Mouse (Mus musculus) midbrain, embryonic 11.5 days (tissue): ENCODE measurements around the gene Ndufa11. TPM values are rescaled to one million over a fixed set of nuclear protein-coding genes. Genes with fewer than 3 reads are reported as not detected.
A peak's percentile ranks its signal among the peaks of the same experiment; 100 is the strongest.

Experiments used
- ATAC-seq: fragments of 200-750 bp; cut with Nextera tagmentation; 2 replicates; pipeline ENCODE4 v1.8.0; 2017; ENCODE audit warnings: moderate TSS enrichment, moderate library complexity; ENCODE audit not compliant: low FRiP score
- DNase-seq: peaks from one replicate; pipeline ENCODE4 v3.0.0; 2015; ENCODE audit warnings: low spot score; ENCODE audit errors: missing footprints
- H3K27ac ChIP-seq: fragments of 300-500 bp; sonication (generic); 2 replicates; pipeline ENCODE4 v1.5.1; 2014; ENCODE audit warnings: low read depth, low read length
- H3K27me3 ChIP-seq: fragments of 300-500 bp; sonication (generic); 2 replicates; pipeline ENCODE4 v1.6.1; 2014; ENCODE audit warnings: mild to moderate bottlenecking, low read length, moderate library complexity, mixed read lengths; ENCODE audit not compliant: control insufficient read depth, insufficient read depth
- H3K36me3 ChIP-seq: fragments of 300-500 bp; sonication (generic); 2 replicates; pipeline ENCODE4 v1.6.1; 2014; ENCODE audit warnings: mild to moderate bottlenecking, low read length, moderate library complexity, mixed read lengths; ENCODE audit not compliant: control insufficient read depth, insufficient read depth
- H3K4me1 ChIP-seq: fragments of 300-500 bp; sonication (generic); 2 replicates; pipeline ENCODE4 v1.6.1; 2014; ENCODE audit warnings: low read length; ENCODE audit not compliant: control insufficient read depth, insufficient read depth
- H3K4me2 ChIP-seq: fragments of 300-500 bp; sonication (generic); 2 replicates; pipeline ENCODE4 v1.6.1; 2014; ENCODE audit warnings: mild to moderate bottlenecking, moderate library complexity
- H3K4me3 ChIP-seq: fragments of 300-500 bp; sonication (generic); 2 replicates; pipeline ENCODE4 v1.5.1; 2014; ENCODE audit warnings: low read depth, low read length
- H3K9ac ChIP-seq: fragments of 300-500 bp; sonication (generic); 2 replicates; pipeline ENCODE4 v1.6.1; 2014; ENCODE audit warnings: low read length
- H3K9me3 ChIP-seq: fragments of 300-500 bp; sonication (generic); 2 replicates; pipeline ENCODE4 v1.6.1; 2016; ENCODE audit warnings: low read length; ENCODE audit not compliant: control insufficient read depth
- WGBS: fragments of 180-500 bp; shearing (Covaris S2); extraction: QIAGEN DNeasy Blood & Tissue Kit; methylation state at CpG from one replicate; pipeline ENCODE4 v1.1.7; 2014; 5-methylcytosine and 5-hydroxymethylcytosine counted together
- polyA plus RNA-seq: library from polyadenylated mRNA; unstranded; fragments of >200 nt; fragmentation: Nextera tagmentation; extraction: Ambion mirVana; gene quantifications from 2 replicates; pipeline ENCODE4 v1.2.1, GENCODE M21; 2014

The Ndufa11 gene
- polyA plus RNA-seq, 1 experiment from 2014 or later, result 337 TPM

- WGBS, result 35% methylated on average over 12 of the region's 12 CpGs
- no peak for DNase-seq
- no peak for ATAC-seq
- Histone ChIP-seq H3K27me3 (no peaks in the 10 kb centered on the region), H3K4me2 (no peak overlapping the region), H3K4me1 (no peaks in the 10 kb centered on the region; the same call in 1 of the 2 replicates), H3K9me3 (no peaks in the 10 kb centered on the region), H3K27ac (no peak overlapping the region), H3K36me3 (peaks cover 2% of the 10 kb centered on the region), H3K4me3 (no peak overlapping the region), H3K9ac (no peak overlapping the region)
Observed at GRCm38 (mm10) chr17:56728117-56728516, 10.6 kb downstream of the Ndufa11 start.

DNA sequence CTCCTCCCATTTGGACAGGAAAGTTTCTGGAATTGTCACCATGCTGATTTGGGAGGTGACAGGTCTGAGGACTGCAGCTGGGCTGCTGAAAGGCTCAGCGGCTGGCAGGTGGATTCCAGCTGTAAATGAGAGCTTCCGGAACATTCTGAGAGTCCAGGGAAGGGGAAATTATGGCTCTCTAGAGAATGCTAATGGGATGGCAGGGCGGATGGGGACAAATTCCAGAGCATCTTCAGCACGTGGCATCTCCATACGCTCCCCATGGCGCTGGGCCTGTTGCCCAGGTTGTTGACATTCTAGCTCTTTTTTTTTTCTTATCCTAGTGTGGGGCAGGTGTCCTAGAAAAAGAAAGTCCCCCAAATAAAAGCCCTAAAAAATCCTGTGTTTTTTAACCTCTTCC is 11.6 kb downstream of the Ndufa11 start:
- DNase-seq, result no peak
- no peak for ATAC-seq
- H3K27me3 ChIP-seq, result no peaks in the 10 kb centered on the region
- H3K4me1 ChIP-seq, result no peaks in the 10 kb centered on the region; the same call in 1 of the 2 replicates
- H3K36me3 ChIP-seq, result no peaks in the 10 kb centered on the region
- H3K9ac ChIP-seq, result no peak overlapping the region
- H3K27ac ChIP-seq, result no peak overlapping the region
- no peak overlapping the region for H3K4me3 ChIP-seq
- H3K4me2 ChIP-seq, result no peak overlapping the region
- H3K9me3 ChIP-seq, result no peaks in the 10 kb centered on the region
- 66% methylated on average over 6 of the region's 6 CpGs for WGBS

DNA sequence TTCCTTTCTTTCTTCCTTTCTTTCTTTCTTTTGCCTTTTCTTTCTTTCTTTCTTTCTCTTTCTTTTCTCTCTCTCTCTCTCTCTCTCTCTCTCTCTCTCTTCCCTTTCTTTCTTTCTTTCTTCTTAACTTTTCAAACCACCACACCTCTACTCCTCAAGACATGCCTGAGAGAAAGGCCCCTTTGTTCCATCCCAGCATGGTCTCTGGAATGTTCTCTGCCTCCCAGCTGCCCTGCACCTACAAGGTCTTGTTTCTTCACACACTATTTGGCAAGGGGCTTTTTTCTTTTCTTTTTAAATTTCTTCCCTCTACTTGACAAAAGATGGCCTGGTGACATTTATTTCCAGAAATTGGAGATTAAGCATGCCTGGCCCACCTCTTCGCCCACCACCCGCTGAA is 12.1 kb downstream of the Ndufa11 start:
- Histone ChIP-seq H3K27me3 (no peaks in the 10 kb centered on the region), H3K4me2 (no peak overlapping the region), H3K9me3 (no peaks in the 10 kb centered on the region), H3K4me3 (no peak overlapping the region), H3K4me1 (no peaks in the 10 kb centered on the region; the same call in 1 of the 2 replicates), H3K9ac (no peak overlapping the region), H3K27ac (no peak overlapping the region), H3K36me3 (no peaks in the 10 kb centered on the region)
- DNase-seq, result no peak
- ATAC-seq, result no peak
- WGBS, result 53% methylated on average over 2 of the region's 2 CpGs

GRCm38 (mm10) chr17:56736534-56736933 is 19.0 kb downstream of the Ndufa11 start:
- ATAC-seq, result no peak
- Histone ChIP-seq H3K4me2 (no peak overlapping the region), H3K27ac (no peak overlapping the region), H3K27me3 (no peaks in the 10 kb centered on the region), H3K9ac (no peak overlapping the region), H3K4me1 (no peaks in the 10 kb centered on the region), H3K4me3 (no peak overlapping the region), H3K9me3 (no peaks in the 10 kb centered on the region), H3K36me3 (no peaks in the 10 kb centered on the region)
- no peak for DNase-seq
- WGBS, result 46% methylated on average over 8 of the region's 8 CpGs

DNA sequence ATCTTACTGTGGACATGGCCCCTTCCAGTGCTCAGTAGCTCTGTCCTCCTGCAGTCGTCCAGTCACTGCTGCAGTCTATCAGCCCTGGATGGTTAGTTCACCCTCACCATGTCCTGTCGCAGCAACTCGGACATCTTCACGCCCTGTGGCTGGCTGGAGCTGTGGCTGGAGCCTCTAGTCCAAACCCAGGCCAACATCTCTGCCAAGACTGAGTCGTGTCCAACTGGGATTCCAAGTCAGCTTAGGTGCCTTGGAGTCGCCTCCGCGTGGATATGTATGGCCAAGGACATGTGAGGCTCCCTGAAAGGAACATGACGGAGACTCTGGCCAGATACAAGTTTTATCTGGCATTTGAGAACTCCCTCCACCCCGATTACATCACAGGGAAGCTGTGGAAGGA is 20.7 kb downstream of the Ndufa11 start:
- Histone ChIP-seq H3K27me3 (no peaks in the 10 kb centered on the region), H3K36me3 (no peaks in the 10 kb centered on the region), H3K4me3 (no peak overlapping the region), H3K27ac (no peak overlapping the region), H3K4me2 (no peak overlapping the region), H3K9ac (no peak overlapping the region), H3K9me3 (no peaks in the 10 kb centered on the region), H3K4me1 (no peaks in the 10 kb centered on the region)
- WGBS, result 80% methylated on average over 10 of the region's 10 CpGs
- ATAC-seq (no peak), DNase-seq (no peak)

DNA sequence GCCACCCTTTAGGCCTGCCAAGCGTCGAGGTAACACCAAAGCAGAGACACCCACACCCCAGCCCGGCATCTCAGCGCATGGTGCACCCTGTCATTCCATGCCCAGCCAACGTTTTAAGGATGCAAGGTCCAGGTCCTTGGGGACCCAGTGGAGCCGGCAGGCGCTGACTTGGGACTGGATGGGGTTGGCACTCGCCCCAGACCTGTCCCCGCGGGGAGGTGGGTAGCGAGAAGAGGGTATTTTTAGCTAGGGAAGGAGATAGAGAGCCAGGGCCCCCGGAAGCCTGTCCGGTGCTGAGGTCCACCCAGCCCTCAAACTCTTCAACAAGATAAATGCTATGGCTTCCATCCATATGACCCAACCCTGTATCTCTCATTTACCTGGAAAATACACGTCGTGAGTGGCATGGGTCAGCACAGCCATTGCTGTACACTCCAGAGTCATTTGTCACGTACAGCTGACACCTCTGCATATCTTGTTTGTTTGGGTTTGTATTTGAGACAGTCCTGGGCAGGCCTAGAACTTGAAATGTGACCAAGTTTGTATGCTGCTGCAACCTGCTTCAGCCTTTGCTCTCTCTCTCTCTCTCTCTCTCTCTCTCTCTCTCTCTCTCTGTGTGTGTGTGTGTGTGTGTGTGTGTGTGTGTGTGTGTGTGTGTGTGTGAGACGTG is 22.7 kb downstream of the Ndufa11 start:
- no peaks in the 10 kb centered on the region for H3K9me3 ChIP-seq
- H3K4me3 ChIP-seq, result no peak overlapping the region
- H3K27ac ChIP-seq, result no peak overlapping the region
- H3K4me1 ChIP-seq, result no peaks in the 10 kb centered on the region
- no peaks in the 10 kb centered on the region for H3K36me3 ChIP-seq
- no peak overlapping the region for H3K9ac ChIP-seq
- ATAC-seq, result no peak
- peak; percentile 54 for DNase-seq
- no peak overlapping the region for H3K4me2 ChIP-seq
- no peaks in the 10 kb centered on the region for H3K27me3 ChIP-seq
- 85% methylated on average over 17 of the region's 17 CpGs for WGBS

DNA sequence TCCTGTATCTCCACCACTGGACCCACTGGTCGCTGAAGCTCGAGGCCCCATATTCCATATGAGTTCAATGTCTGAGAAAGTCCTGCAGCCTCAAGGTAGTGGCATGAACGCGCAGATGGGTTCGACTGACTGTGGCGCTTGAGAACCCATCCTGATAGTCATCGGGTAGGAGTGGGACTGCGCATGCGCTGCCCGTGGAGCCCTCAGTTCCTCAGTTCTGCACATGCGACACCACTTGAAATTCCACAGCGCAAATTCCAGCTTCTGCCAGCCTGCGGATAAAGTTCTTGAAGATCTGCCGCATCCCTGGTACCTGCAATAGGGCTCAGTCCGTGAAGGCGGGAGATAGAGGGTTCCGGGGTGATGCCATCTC is 23.2 kb downstream of the Ndufa11 start:
- DNase-seq, result peak; percentile 77
- no peak overlapping the region for H3K4me2 ChIP-seq
- no peaks in the 10 kb centered on the region for H3K9me3 ChIP-seq
- no peak overlapping the region for H3K27ac ChIP-seq
- no peaks in the 10 kb centered on the region for H3K27me3 ChIP-seq
- no peak overlapping the region for H3K4me3 ChIP-seq
- no peaks in the 10 kb centered on the region for H3K36me3 ChIP-seq
- H3K9ac ChIP-seq, result no peak overlapping the region
- no peaks in the 10 kb centered on the region for H3K4me1 ChIP-seq
- WGBS, result 79% methylated on average over 17 of the region's 17 CpGs
- no peak for ATAC-seq

DNA sequence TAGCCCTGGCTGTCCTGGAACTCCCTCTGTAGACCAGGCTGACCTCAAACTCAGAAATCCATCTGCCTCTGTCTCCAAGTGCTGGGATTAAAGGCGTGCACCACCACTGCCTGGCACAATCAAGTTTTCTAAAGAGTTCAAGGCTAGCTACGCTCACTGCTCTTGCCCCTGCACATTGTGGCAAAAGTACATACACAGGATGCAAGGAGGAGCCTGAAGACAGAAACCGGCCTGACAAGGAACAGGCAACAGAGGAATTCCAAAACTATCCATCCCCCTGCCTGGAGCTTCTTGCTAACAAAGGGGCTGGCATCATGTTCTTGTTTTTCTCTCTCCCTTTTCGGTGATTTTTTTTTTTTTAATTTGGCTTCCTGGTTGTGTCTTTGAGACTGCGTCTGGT is 26.6 kb downstream of the Ndufa11 start:
- no peak overlapping the region for H3K4me3 ChIP-seq
- H3K27ac ChIP-seq, result no peak overlapping the region
- WGBS, result 67% methylated on average over 5 of the region's 5 CpGs
- no peak for ATAC-seq
- no peak overlapping the region for H3K4me2 ChIP-seq
- DNase-seq, result no peak
- H3K36me3 ChIP-seq, result no peaks in the 10 kb centered on the region
- H3K27me3 ChIP-seq, result no peaks in the 10 kb centered on the region
- no peak overlapping the region for H3K9ac ChIP-seq
- no peaks in the 10 kb centered on the region for H3K9me3 ChIP-seq
- no peaks in the 10 kb centered on the region for H3K4me1 ChIP-seq

DNA sequence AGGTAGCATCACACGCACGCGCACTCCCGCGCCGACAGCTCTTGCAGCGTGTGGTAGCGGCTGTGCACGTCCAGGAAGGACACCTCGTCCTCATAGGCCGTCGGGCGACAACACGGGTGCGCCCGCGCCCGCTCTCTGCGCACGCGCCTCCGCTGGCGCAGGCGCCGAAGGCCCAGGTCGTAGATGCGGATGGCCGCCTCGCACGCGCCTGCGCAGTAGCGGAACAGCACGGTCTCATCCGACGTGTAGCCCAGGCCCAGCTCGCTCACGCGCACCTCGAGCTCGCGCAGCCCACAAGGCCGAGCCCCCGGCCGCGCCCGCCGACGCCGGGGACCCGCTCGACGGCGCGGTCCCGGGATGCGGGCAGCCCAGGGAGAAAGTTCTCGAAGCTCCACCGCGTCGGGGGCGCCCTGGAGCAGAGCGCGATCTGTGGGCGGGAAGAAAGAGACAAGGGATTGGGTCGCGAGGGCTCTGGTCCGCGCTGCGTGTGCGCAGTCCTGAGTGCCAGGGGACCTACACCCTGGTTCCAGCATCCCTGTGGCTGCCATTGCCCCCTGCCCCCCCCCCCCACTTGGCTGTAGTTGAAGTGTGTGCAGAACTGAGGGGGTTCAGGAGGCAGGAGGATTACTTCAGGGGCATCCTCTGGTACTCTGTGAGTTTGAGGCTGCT is 34.0 kb downstream of the Ndufa11 start:
- WGBS, result 20% methylated on average over 71 of the region's 71 CpGs
- Histone ChIP-seq H3K27me3 (peaks cover 54% of the 10 kb centered on the region), H3K36me3 (no peaks in the 10 kb centered on the region), H3K9me3 (no peaks in the 10 kb centered on the region), H3K4me2 (peak overlapping the region; percentile 33), H3K27ac (no peak overlapping the region), H3K9ac (0 out of 2 replicates have a peak overlapping the region, but pooled peaks have one; percentile 9), H3K4me1 (no peaks in the 10 kb centered on the region), H3K4me3 (peak overlapping the region; percentile 8; the same call in 1 of the 2 replicates)
- DNase-seq (peak; percentile 93), ATAC-seq (peak; percentile 68)
